In the genomic region with DNA sequence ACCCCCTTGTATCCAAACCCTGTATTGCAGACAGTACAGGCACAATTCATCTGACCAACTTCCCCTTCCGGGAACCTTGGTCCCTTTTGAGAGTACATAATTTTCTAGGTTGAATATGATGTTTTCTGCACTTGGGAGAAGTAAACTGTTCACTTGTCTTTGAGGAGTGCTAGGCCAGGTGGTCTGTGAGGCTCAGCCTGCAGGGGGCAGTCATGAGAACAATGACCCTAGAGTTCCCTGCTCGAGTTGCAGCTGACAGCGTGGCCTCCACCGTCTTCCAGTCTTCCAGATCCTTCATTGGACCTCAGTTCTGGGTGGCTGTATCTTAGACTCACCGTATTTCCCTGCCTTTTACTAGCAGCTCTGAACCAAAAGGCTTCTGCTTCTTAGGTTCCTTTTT, we compare ENCODE assay signal across 8 mouse cellular contexts. TPM values are rescaled to one million over a fixed set of nuclear protein-coding genes. Genes with fewer than 3 reads are reported as not detected.
A peak's percentile ranks its signal among the peaks of the same experiment; 100 is the strongest.
DNase-seq lines count a peak whose midpoint lies in the region; ATAC-seq and TF ChIP-seq lines count a peak whose summit lies in the region.
"Had no signal": no experiment of that assay in that cellular context is flagged by ENCODE, and none has a peak within 500 bp of the region (broad histone marks: within the 10 kb centered on the region; RNA-seq: fewer than 3 reads in every experiment).

No protein-coding gene starts in this region.

- H3K9me3 ChIP-seq in midbrain, embryonic 11.5 days (ENCODE audit: control insufficient read depth, low read length): no peaks in the 10 kb centered on the region
- no peaks in the 10 kb centered on the region for H3K9me3 ChIP-seq in midbrain, embryonic 13.5 days
- H3K9me3 ChIP-seq: heart, embryonic 15.5 days had no signal

- no peak for TF ChIP-seq POLR2A in cerebellum, adult 2 months (IDR thresholded peaks at IDR 0.05; ENCODE audit: borderline replicate concordance, insufficient read depth, low read length)
- no peak for TF ChIP-seq POLR2A in lung, adult 2 months (IDR thresholded peaks at IDR 0.05; ENCODE audit: borderline replicate concordance, extremely low read depth, low read depth, low read length)

- peaks cover 22% of the 10 kb centered on the region for H3K27me3 ChIP-seq in midbrain, embryonic 11.5 days (ENCODE audit: control insufficient read depth, insufficient read depth, low read length)
- peaks cover 40% of the 10 kb centered on the region for H3K27me3 ChIP-seq in midbrain, embryonic 13.5 days
- H3K27me3 ChIP-seq in cerebellum, adult 2 months (ENCODE audit: control insufficient read depth, insufficient read depth, low read length): no peaks in the 10 kb centered on the region

- TF ChIP-seq CTCF in cerebellum, adult 2 months (IDR thresholded peaks at IDR 0.05; ENCODE audit: borderline replicate concordance, insufficient read depth, low read depth, low read length): peak; percentile 78
- TF ChIP-seq CTCF in lung, adult 2 months (IDR thresholded peaks at IDR 0.05; ENCODE audit: insufficient read depth, low read length): peak; percentile 93

- H3K4me1 ChIP-seq in midbrain, embryonic 11.5 days (ENCODE audit: control insufficient read depth, insufficient read depth, low read length): peaks cover 20% of the 10 kb centered on the region
- H3K4me1 ChIP-seq in midbrain, embryonic 13.5 days (replicated peaks): peaks cover 62% of the 10 kb centered on the region
- H3K4me1 ChIP-seq in cerebellum, adult 2 months (ENCODE audit: control insufficient read depth, insufficient read depth, low read length): peaks cover 70% of the 10 kb centered on the region
- H3K4me1 ChIP-seq in lung, adult 2 months (ENCODE audit: control insufficient read depth, insufficient read depth, low read length): peaks cover 30% of the 10 kb centered on the region

- H3K4me2 ChIP-seq in midbrain, embryonic 11.5 days: no peak overlapping the region
- no peak overlapping the region for H3K4me2 ChIP-seq in midbrain, embryonic 13.5 days (replicated peaks)
- H3K4me2 ChIP-seq: heart, embryonic 15.5 days had no signal

- peak; percentile 95 for DNase-seq in midbrain, embryonic 11.5 days (ENCODE audit: low spot score, missing footprints)
- DNase-seq in NIH3T3 (ENCODE audit: low read depth): peak; percentile 56
- peak; percentile 74 to 76 for DNase-seq in cerebellum, adult 2 months
- peak; percentile 76 to 79 for DNase-seq in heart, postnatal 36 days
- peak; percentile 63 for DNase-seq in lung, adult 2 months
- peak; percentile 57 to 84 for DNase-seq in spleen, postnatal 4 days (ENCODE audit: low spot score in 2 of 2)

- no peak overlapping the region for H3K27ac ChIP-seq in midbrain, embryonic 11.5 days (ENCODE audit: low read depth, low read length)
- no peak overlapping the region for H3K27ac ChIP-seq in midbrain, embryonic 13.5 days
- H3K27ac ChIP-seq in cerebellum, adult 2 months (ENCODE audit: insufficient read depth, low read length): peak overlapping the region; percentile 46; the same call in 1 of the 2 replicates
- H3K27ac ChIP-seq: heart, embryonic 15.5 days had no signal

- intact Hi-C loops in heart, postnatal 36 days (cut with DNase I): loop anchor here (2.0 kb wide), 1 partner anchor 46 kb away; no protein-coding TSS in a partner anchor

- H3K9ac ChIP-seq in midbrain, embryonic 11.5 days (ENCODE audit: low read length): no peak overlapping the region
- no peak overlapping the region for H3K9ac ChIP-seq in midbrain, embryonic 13.5 days (replicated peaks)
- H3K9ac ChIP-seq: heart, embryonic 15.5 days had no signal

- no peaks in the 10 kb centered on the region for H3K36me3 ChIP-seq in midbrain, embryonic 11.5 days (ENCODE audit: control insufficient read depth, insufficient read depth, low read length)
- no peaks in the 10 kb centered on the region for H3K36me3 ChIP-seq in midbrain, embryonic 13.5 days
- H3K36me3 ChIP-seq: heart, embryonic 15.5 days had no signal

- H3K4me3 ChIP-seq in midbrain, embryonic 11.5 days (ENCODE audit: low read depth, low read length): no peak overlapping the region
- no peak overlapping the region for H3K4me3 ChIP-seq in midbrain, embryonic 13.5 days (replicated peaks)
- no peak overlapping the region for H3K4me3 ChIP-seq in cerebellum, adult 2 months (replicated peaks; ENCODE audit: insufficient read depth, low read depth, low read length)
- no peak overlapping the region for H3K4me3 ChIP-seq in lung, adult 2 months (replicated peaks; ENCODE audit: extremely low read depth, low read depth, low read length)
- H3K4me3 ChIP-seq: heart, embryonic 15.5 days had no signal

- WGBS in midbrain, embryonic 11.5 days: 25% methylated on average over 5 of the region's 5 CpGs
- WGBS in midbrain, embryonic 13.5 days: 34% methylated on average over 5 of the region's 5 CpGs
- WGBS in cerebellum, adult 2 months: 22% methylated on average over 5 of the region's 5 CpGs
- 20% methylated on average over 5 of the region's 5 CpGs for WGBS in lung, adult 2 months

- no peak for ATAC-seq in midbrain, embryonic 11.5 days (ENCODE audit: low FRiP score)
- ATAC-seq in midbrain, embryonic 13.5 days: no peak

RNA-seq across cellular contexts. Expression of gene Sema7a, which starts 4.7 kb away (rescaled TPM):
- polyA plus RNA-seq in midbrain, embryonic 11.5 days (2014; fragmentation: Nextera tagmentation; extraction: Ambion mirVana): 0.78 and 1.0 TPM in 2 replicates
- 1.9 and 2.7 TPM in 2 replicates for polyA plus RNA-seq in midbrain, embryonic 13.5 days (2015; fragmentation: Nextera tagmentation; extraction: Ambion mirVana)
- 177 and 189 TPM in 2 replicates for polyA plus RNA-seq in cerebellum, adult 2 months (2012; rRNA removed)
- total RNA-seq in heart, postnatal 36 days (2021): 10 to 100 TPM; 20.0 to 20.8 TPM
- polyA plus RNA-seq in lung, adult 2 months (2012; rRNA removed): 69.3 and 90.1 TPM in 2 replicates

RNA-seq across cellular contexts. Expression of gene Ubl7, which starts 33.8 kb away (rescaled TPM):
- polyA plus RNA-seq in midbrain, embryonic 11.5 days (2014; fragmentation: Nextera tagmentation; extraction: Ambion mirVana): 111 and 112 TPM in 2 replicates
- 169 and 170 TPM in 2 replicates for polyA plus RNA-seq in midbrain, embryonic 13.5 days (2015; fragmentation: Nextera tagmentation; extraction: Ambion mirVana)
- 133 and 140 TPM in 2 replicates for polyA plus RNA-seq in cerebellum, adult 2 months (2012; rRNA removed)
- total RNA-seq in heart, postnatal 36 days (2021): 10 to 100 TPM; 78.9 to 82.4 TPM
- 131 and 138 TPM in 2 replicates for polyA plus RNA-seq in lung, adult 2 months (2012; rRNA removed)

Comparison
In these comparisons a context has a peak if more than half of its experiments do, and no peak if none do; other contexts are left out.
1. RNA of gene Sema7a, which starts 4.7 kb away (polyA plus RNA-seq): 177 to 189 TPM in cerebellum, adult 2 months and 69.3 to 90.1 TPM in lung, adult 2 months; 1.9 to 2.7 TPM in midbrain, embryonic 13.5 days and 0.78 to 1.0 TPM in midbrain, embryonic 11.5 days; every median in the first group is over 10 times any median in the second.
2. Peak in every context shown above with its lines, with median percentiles within 50 percentile points of each other: DNase-seq.